Mouse (Mus musculus) myocyte (in vitro differentiated cells): Measurements from ENCODE around the gene Tent5b.

ENCODE experiments used
- CEBPB ChIP-seq: IDR thresholded peaks from 2 replicates; pipeline ENCODE4 v1.6.1; 2011; ENCODE audit warnings: mild to moderate bottlenecking, moderate library complexity; ENCODE audit not compliant: poor library complexity, insufficient read depth, severe bottlenecking
- E2F4 ChIP-seq: IDR thresholded peaks from one replicate; pipeline ENCODE4 v1.6.1; 2011; ENCODE audit warnings: mild to moderate bottlenecking, control low read depth, moderate library complexity; ENCODE audit not compliant: insufficient read depth
- POLR2A ChIP-seq: IDR thresholded peaks from one replicate; pipeline ENCODE4 v1.6.1; 2011; ENCODE audit warnings: low read depth, mild to moderate bottlenecking, control low read depth, moderate library complexity; ENCODE audit not compliant: insufficient read length
- POLR2AphosphoS2 ChIP-seq: IDR thresholded peaks from one replicate; pipeline ENCODE4 v1.6.1; 2011; ENCODE audit warnings: low read depth, control low read depth; ENCODE audit not compliant: insufficient read length
- USF1 ChIP-seq: IDR thresholded peaks from one replicate; pipeline ENCODE4 v1.6.1; 2011; ENCODE audit warnings: low read depth, mild to moderate bottlenecking, control low read depth, moderate library complexity

GRCm38 (mm10) chr4:133447366-133447765, 32.6 kb upstream of the Tent5b start:
- TF ChIP-seq POLR2A (no peak), POLR2AphosphoS2 (no peak), E2F4 (no peak), USF1 (no peak), CEBPB (no peak)
